Mouse (Mus musculus) forebrain, embryonic 12.5 days (tissue): Measurements from ENCODE around the gene Sgk1. TPM values are rescaled to one million over a fixed set of nuclear protein-coding genes. Genes with fewer than 3 reads are reported as not detected.

Source experiments
- ATAC-seq: fragments of 200-750 bp; cut with Nextera tagmentation; 2 replicates; pipeline ENCODE4 v1.8.0; 2017; ENCODE audit warnings: moderate TSS enrichment; ENCODE audit not compliant: low FRiP score
- H3K27ac ChIP-seq: fragments of 300-500 bp; sonication (generic); 2 replicates; pipeline ENCODE4 v1.5.1; 2016; ENCODE audit warnings: mild to moderate bottlenecking
- H3K27me3 ChIP-seq: fragments of 300-500 bp; sonication (generic); 2 replicates; pipeline ENCODE4 v1.6.1; 2016; ENCODE audit warnings: mild to moderate bottlenecking
- H3K36me3 ChIP-seq: fragments of 300-500 bp; sonication (generic); replicated peaks from 2 replicates; pipeline ENCODE4 v1.6.1; 2016; ENCODE audit warnings: mild to moderate bottlenecking
- H3K4me1 ChIP-seq: fragments of 300-500 bp; sonication (generic); 2 replicates; pipeline ENCODE4 v1.6.1; 2016
- H3K4me2 ChIP-seq: fragments of 300-500 bp; sonication (generic); 2 replicates; pipeline ENCODE4 v1.6.1; 2016; ENCODE audit warnings: mild to moderate bottlenecking, moderate library complexity
- H3K4me3 ChIP-seq: fragments of 300-500 bp; sonication (generic); replicated peaks from 2 replicates; pipeline ENCODE4 v1.5.1; 2016; ENCODE audit warnings: mild to moderate bottlenecking
- H3K9ac ChIP-seq: fragments of 300-500 bp; sonication (generic); 2 replicates; pipeline ENCODE4 v1.6.1; 2016; ENCODE audit warnings: mild to moderate bottlenecking
- H3K9me3 ChIP-seq: fragments of 300-500 bp; sonication (generic); 2 replicates; pipeline ENCODE4 v1.6.1; 2016
- WGBS: fragments of 180-500 bp; shearing (Covaris S2); methylation state at CpG from one replicate; pipeline ENCODE4 v1.1.7; 2016; 5-methylcytosine and 5-hydroxymethylcytosine counted together
- polyA plus RNA-seq: library from polyadenylated mRNA; unstranded; fragments of >200 nt; fragmentation: Nextera tagmentation; extraction: Ambion mirVana; gene quantifications from 2 replicates; pipeline ENCODE4 v1.2.1, GENCODE M21; 2016

The Sgk1 gene
- 22.7 and 23.7 TPM in 2 replicates for polyA plus RNA-seq

DNA sequence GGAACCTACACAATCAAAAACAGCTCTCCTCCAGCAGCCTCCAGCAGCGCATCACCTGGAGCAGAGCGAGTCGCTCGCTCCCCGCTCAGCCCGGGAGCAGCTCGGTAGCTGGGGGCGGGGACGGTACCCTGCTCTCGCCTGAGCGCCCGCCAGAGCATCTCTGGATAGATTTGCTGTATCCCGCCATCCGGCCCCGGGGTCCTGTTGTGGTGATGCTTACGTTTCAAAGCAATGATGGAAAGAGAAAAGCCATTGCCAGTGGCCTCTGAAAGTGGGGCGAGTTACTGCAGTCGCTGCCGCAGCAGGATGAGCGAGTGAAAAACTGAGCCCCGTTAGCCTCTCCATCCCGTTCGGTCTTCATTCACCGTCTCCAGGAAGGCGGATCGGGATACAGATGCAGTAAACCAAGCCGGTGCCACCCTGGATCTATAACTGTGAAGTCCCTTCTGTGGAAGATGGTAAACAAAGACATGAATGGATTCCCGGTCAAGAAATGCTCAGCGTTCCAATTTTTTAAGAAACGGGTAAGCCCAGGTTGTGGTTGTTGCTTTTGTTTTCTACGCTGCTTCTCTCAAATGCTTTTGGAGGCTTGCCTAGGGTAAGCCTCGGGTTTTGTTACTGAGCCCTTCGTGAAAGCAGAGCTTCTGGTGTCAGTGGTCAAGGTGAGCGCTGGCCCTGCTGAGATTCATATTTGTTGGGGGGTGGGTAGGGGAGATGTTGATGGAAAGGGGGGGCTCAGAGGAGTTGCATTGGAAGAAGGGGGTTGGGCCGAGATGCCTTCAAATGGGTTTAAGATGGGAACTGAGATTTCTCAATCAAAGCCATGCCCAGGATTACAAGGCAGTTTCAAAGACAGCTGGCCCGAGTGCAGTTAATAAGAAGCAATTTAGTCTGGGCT is at the start of gene Sgk1:
Gene Sgk1 (plus strand): TSS at position 1 of the 898 bp plus-strand sequence.
- Histone ChIP-seq H3K36me3 (no peaks in the 10 kb centered on the region), H3K9me3 (no peaks in the 10 kb centered on the region), H3K4me2 (peak within 1 kb of the TSS; percentile 73), H3K4me3 (peak within 1 kb of the TSS; percentile 50), H3K27me3 (peaks cover 9% of the 10 kb centered on the region), H3K4me1 (peaks cover 23% of the 10 kb centered on the region), H3K27ac (peak within 1 kb of the TSS; percentile 69), H3K9ac (peak within 1 kb of the TSS; percentile 63)
- WGBS = under 1% methylated on average over 36 of the region's 36 CpGs
- ATAC-seq = peak; percentile 84

GRCm38 (mm10) chr10:21832282-21832681 is 49.7 kb upstream of the Sgk1 start:
- Histone ChIP-seq H3K9me3 (no peaks in the 10 kb centered on the region), H3K27me3 (no peaks in the 10 kb centered on the region), H3K4me1 (peaks cover 14% of the 10 kb centered on the region), H3K27ac (no peak overlapping the region), H3K4me3 (no peak overlapping the region), H3K4me2 (no peak overlapping the region), H3K36me3 (no peaks in the 10 kb centered on the region), H3K9ac (no peak overlapping the region)
- ATAC-seq = no peak
- 85% methylated on average over 2 of the region's 2 CpGs for WGBS

GRCm38 (mm10) chr10:21833757-21834156 is 48.2 kb upstream of the Sgk1 start:
- Histone ChIP-seq H3K4me1 (peaks cover 10% of the 10 kb centered on the region), H3K36me3 (no peaks in the 10 kb centered on the region), H3K9me3 (no peaks in the 10 kb centered on the region), H3K4me2 (no peak overlapping the region), H3K9ac (no peak overlapping the region), H3K27me3 (no peaks in the 10 kb centered on the region), H3K27ac (no peak overlapping the region), H3K4me3 (no peak overlapping the region)
- WGBS = 87% methylated on average over 3 of the region's 3 CpGs
- no peak for ATAC-seq

DNA sequence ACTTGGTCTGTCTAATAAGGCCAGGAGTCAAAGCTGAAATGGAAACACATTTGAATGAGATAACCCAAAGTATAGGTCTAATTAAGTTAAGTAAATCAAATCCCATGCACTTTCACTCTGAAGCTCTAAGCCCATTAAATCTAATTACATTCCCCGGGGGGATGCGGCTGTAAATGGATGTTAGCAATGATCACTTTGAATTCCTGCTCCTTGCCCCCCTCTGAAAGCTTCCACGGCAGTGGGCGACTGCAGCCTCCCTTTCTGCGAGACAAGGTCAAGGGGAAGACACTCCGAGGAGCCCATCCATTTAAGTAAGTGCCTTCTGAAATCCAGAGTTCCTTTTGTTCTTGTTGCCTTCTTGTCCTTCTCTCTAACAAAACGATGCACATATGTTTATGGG is 46.9 kb upstream of the Sgk1 start:
- H3K36me3 ChIP-seq = no peaks in the 10 kb centered on the region

GRCm38 (mm10) chr10:21839248-21840155 is 42.5 kb upstream of the Sgk1 start:
- H3K9ac ChIP-seq = no peak overlapping the region
- no peak for ATAC-seq

More for the DNA sequence above, 46.9 kb upstream of the Sgk1 start:
- H3K4me3 ChIP-seq = no peak overlapping the region
- no peaks in the 10 kb centered on the region for H3K4me1 ChIP-seq
- H3K4me2 ChIP-seq = no peak overlapping the region
- ATAC-seq = no peak
- no peak overlapping the region for H3K9ac ChIP-seq
- 44% methylated on average over 7 of the region's 7 CpGs for WGBS
- no peaks in the 10 kb centered on the region for H3K27me3 ChIP-seq
- H3K9me3 ChIP-seq = no peaks in the 10 kb centered on the region
- H3K27ac ChIP-seq = no peak overlapping the region

DNA sequence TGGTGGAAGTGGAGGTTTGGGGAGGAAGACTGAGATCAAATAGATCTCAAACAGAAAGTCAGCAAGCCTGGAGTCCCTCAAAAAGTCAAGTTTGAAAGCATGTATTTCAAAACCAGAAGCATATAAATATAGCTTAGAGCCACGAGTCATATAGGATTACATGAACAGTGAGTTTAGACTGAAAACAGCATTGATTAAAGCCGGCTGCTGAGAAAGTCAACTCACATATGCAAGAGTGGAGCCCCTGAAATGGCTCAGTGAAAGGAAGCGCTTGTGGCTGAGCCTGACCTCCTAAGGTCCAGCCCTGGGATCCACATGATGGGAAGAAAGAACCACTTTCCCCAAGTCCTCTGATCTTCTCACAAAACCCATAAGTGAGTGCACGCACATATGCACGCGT is 38.7 kb upstream of the Sgk1 start:
- H3K27me3 ChIP-seq = no peaks in the 10 kb centered on the region
- no peak overlapping the region for H3K9ac ChIP-seq
- no peaks in the 10 kb centered on the region for H3K9me3 ChIP-seq
- H3K4me2 ChIP-seq = no peak overlapping the region
- no peak overlapping the region for H3K27ac ChIP-seq
- no peak for ATAC-seq
- no peaks in the 10 kb centered on the region for H3K4me1 ChIP-seq
- H3K4me3 ChIP-seq = no peak overlapping the region
- 86% methylated on average over 6 of the region's 6 CpGs for WGBS
- no peaks in the 10 kb centered on the region for H3K36me3 ChIP-seq

More at GRCm38 (mm10) chr10:21839248-21840155, 42.5 kb upstream of the Sgk1 start:
- no peak overlapping the region for H3K4me2 ChIP-seq
- WGBS = 82% methylated on average over 13 of the region's 13 CpGs
- no peak overlapping the region for H3K27ac ChIP-seq
- H3K9me3 ChIP-seq = no peaks in the 10 kb centered on the region
- H3K4me3 ChIP-seq = no peak overlapping the region
- H3K36me3 ChIP-seq = no peaks in the 10 kb centered on the region
- H3K4me1 ChIP-seq = no peaks in the 10 kb centered on the region
- H3K27me3 ChIP-seq = no peaks in the 10 kb centered on the region

DNA sequence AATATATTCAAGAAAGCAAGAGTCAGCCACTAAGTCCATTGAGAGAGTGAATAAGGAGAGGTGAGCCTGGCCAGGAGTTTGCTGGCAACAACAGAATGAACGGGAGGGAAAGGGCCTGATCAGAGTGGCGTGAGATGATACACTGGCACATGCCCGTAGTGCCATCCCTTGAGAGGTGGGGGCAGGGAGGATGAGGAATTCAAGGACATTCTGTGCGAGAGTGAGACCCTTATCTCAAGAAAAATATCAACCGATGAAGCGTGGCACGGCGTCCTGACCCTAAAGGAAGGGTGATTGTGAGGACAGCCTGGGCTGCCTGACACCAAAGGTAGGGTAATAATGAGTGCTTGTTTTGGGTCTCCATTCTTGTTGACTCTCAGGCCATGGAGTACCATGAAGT is 38.1 kb upstream of the Sgk1 start:
- ATAC-seq = no peak
- WGBS = 90% methylated on average over 8 of the region's 8 CpGs
- no peak overlapping the region for H3K27ac ChIP-seq
- no peak overlapping the region for H3K4me2 ChIP-seq
- H3K4me3 ChIP-seq = no peak overlapping the region
- H3K36me3 ChIP-seq = no peaks in the 10 kb centered on the region
- no peaks in the 10 kb centered on the region for H3K4me1 ChIP-seq
- no peak overlapping the region for H3K9ac ChIP-seq
- H3K9me3 ChIP-seq = no peaks in the 10 kb centered on the region
- no peaks in the 10 kb centered on the region for H3K27me3 ChIP-seq

DNA sequence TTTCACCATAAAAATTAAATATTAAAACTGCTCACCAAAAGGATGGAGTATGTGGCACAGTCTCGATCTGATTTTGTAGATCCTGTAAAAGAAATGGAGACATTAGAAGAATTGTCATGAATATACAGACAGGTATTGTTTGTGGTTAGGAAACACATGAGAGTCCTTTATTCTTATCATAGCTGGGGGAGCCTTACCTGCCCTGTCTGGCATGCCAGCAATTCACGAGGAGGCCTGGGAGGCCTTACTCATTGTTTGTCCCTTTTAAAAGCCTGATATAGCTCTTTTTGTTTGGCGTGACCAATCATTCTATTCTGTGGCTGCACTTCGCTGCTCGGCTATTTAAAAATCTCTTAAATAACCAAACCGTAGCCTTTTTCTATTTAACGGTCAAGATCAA is 37.6 kb upstream of the Sgk1 start:
- Histone ChIP-seq H3K27me3 (no peaks in the 10 kb centered on the region), H3K27ac (no peak overlapping the region), H3K4me2 (no peak overlapping the region), H3K36me3 (no peaks in the 10 kb centered on the region), H3K4me1 (no peaks in the 10 kb centered on the region), H3K9ac (no peak overlapping the region), H3K9me3 (no peaks in the 10 kb centered on the region), H3K4me3 (no peak overlapping the region)
- 53% methylated on average over 7 of the region's 7 CpGs for WGBS
- ATAC-seq = no peak

DNA sequence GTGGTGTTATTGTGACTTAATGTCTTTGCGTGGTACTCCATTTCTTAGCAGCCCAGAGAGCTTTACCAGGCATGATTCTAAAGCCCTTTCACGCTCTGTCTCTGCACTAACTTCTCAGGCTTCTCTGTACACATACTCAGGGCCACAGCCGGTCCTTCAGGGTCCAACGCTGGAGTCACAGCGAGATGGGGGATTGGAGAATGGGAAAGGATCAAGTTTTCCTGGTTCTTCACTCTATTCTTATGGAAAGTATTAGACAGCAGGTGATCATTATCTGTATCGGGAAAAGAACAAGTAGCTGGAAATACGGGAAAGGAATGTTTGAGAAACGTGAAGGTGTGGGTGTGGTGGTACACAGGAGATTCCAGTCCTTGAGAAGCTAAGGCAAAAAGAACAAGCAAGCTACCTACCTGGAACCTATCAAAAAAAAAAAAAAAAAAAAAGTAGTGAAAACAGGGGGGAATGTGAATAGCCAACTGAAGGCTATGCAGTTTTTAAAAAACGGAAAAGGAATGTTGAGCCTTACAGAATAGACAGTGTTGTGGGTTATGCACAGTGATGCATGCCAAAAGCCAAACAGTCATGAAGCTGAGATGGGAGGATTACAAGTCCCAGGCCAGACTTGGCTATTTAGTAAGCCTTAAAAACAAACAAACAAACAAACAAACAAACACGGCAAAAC is 36.2 kb upstream of the Sgk1 start:
- no peak overlapping the region for H3K4me3 ChIP-seq
- no peak overlapping the region for H3K9ac ChIP-seq
- no peak for ATAC-seq
- H3K9me3 ChIP-seq = no peaks in the 10 kb centered on the region
- H3K4me2 ChIP-seq = no peak overlapping the region
- WGBS = 76% methylated on average over 10 of the region's 10 CpGs
- H3K4me1 ChIP-seq = no peaks in the 10 kb centered on the region
- no peak overlapping the region for H3K27ac ChIP-seq
- H3K36me3 ChIP-seq = no peaks in the 10 kb centered on the region
- no peaks in the 10 kb centered on the region for H3K27me3 ChIP-seq

DNA sequence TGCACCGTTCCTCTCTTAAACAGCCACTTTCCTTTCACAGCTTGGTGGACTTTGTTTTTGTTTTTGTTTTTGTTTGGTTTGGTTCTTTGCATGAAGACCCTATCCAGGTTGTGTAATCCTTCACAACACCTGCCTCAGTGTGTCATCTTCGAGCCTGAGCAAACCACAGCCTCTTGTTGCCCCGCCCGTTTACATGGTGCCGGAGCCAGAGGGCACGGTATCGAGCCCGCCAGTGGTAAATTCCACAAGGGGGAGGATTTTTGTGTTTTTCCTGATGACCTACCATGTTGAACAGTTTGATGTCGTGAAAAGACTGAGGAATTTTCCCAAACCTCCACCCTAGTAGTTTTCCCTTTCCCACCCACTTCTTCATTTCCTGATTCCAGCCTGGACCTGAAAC is 35.6 kb upstream of the Sgk1 start:
- Histone ChIP-seq H3K9ac (no peak overlapping the region), H3K9me3 (no peaks in the 10 kb centered on the region), H3K27me3 (no peaks in the 10 kb centered on the region), H3K36me3 (no peaks in the 10 kb centered on the region), H3K4me3 (no peak overlapping the region), H3K4me2 (no peak overlapping the region), H3K4me1 (no peaks in the 10 kb centered on the region), H3K27ac (no peak overlapping the region)
- ATAC-seq = no peak
- 91% methylated on average over 9 of the region's 9 CpGs for WGBS

GRCm38 (mm10) chr10:21847026-21847820 is 34.8 kb upstream of the Sgk1 start:
- H3K9ac ChIP-seq = no peak overlapping the region
- H3K4me1 ChIP-seq = no peaks in the 10 kb centered on the region
- no peak for ATAC-seq
- H3K27me3 ChIP-seq = no peaks in the 10 kb centered on the region
- H3K36me3 ChIP-seq = no peaks in the 10 kb centered on the region
- H3K9me3 ChIP-seq = no peaks in the 10 kb centered on the region
- H3K27ac ChIP-seq = no peak overlapping the region
- WGBS = 92% methylated on average over 11 of the region's 11 CpGs
- no peak overlapping the region for H3K4me3 ChIP-seq
- no peak overlapping the region for H3K4me2 ChIP-seq
